ENCODE assay signal across 9 mouse cellular contexts in the genomic region with DNA sequence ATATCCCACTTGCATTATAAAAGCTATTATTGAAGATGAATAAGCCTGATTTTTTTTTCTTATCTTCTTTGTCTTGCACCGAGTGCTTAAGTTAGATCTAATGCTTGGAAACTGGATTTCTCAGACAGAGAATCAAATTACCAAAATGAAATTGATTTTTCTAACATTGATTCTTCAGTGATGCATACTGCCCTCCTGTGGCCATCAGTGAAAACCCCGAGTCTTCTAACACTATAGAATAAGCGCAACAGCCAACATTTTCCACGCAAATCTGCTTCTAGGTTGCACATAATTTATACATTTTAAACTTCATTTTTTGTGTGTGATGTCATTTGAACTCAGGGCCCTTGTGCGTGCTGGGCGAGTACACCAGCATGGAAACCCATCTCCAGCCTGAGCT. TPM values are rescaled to one million over a fixed set of nuclear protein-coding genes. Genes with fewer than 3 reads are reported as not detected.
DNase-seq lines count a peak whose midpoint lies in the region; ATAC-seq lines count a peak whose summit lies in the region.
"Had no signal": no experiment of that assay in that cellular context is flagged by ENCODE, and none has a peak within 500 bp of the region (broad histone marks: within the 10 kb centered on the region; RNA-seq: fewer than 3 reads in every experiment).

No protein-coding gene starts in this region.

- no peak for ATAC-seq in embryonic facial prominence, embryonic 11.5 days (replicated peaks; ENCODE audit: insufficient number of reproducible peaks, low FRiP score, low TSS enrichment, low read depth)
- no peak for ATAC-seq in liver, embryonic 11.5 days (replicated peaks; ENCODE audit: low FRiP score)
- no peak for ATAC-seq in embryonic facial prominence, embryonic 14.5 days (ENCODE audit: low read depth)
- no peak for ATAC-seq in megakaryocyte-erythroid progenitor cell, adult 5-6 weeks (replicated peaks; ENCODE audit: low FRiP score, low TSS enrichment, poor library complexity, severe bottlenecking)

- no peaks in the 10 kb centered on the region for H3K4me1 ChIP-seq in embryonic facial prominence, embryonic 11.5 days (ENCODE audit: control insufficient read depth, insufficient read depth, low read length)
- H3K4me1 ChIP-seq in embryonic facial prominence, embryonic 10.5 days = no peaks in the 10 kb centered on the region
- no peaks in the 10 kb centered on the region for H3K4me1 ChIP-seq in liver, embryonic 11.5 days (replicated peaks; ENCODE audit: control insufficient read depth, insufficient read depth, low read length)
- H3K4me1 ChIP-seq in embryonic facial prominence, embryonic 14.5 days (ENCODE audit: control insufficient read depth, insufficient read depth, low read length) = no peaks in the 10 kb centered on the region

- no peak overlapping the region for H3K4me2 ChIP-seq in embryonic facial prominence, embryonic 11.5 days (ENCODE audit: low read depth, low read length)
- no peak overlapping the region for H3K4me2 ChIP-seq in liver, embryonic 11.5 days
- H3K4me2 ChIP-seq in embryonic facial prominence, embryonic 14.5 days (ENCODE audit: low read depth, low read length) = no peak overlapping the region

- no peak overlapping the region for H3K4me3 ChIP-seq in embryonic facial prominence, embryonic 11.5 days (ENCODE audit: low read depth, low read length)
- H3K4me3 ChIP-seq in embryonic facial prominence, embryonic 10.5 days = no peak overlapping the region
- no peak overlapping the region for H3K4me3 ChIP-seq in liver, embryonic 11.5 days (ENCODE audit: low read depth, low read length)
- H3K4me3 ChIP-seq in embryonic facial prominence, embryonic 14.5 days (ENCODE audit: low read depth, low read length) = no peak overlapping the region

- H3K27ac ChIP-seq in embryonic facial prominence, embryonic 11.5 days (replicated peaks; ENCODE audit: low read depth, low read length) = no peak overlapping the region
- H3K27ac ChIP-seq in embryonic facial prominence, embryonic 10.5 days (replicated peaks) = no peak overlapping the region
- no peak overlapping the region for H3K27ac ChIP-seq in liver, embryonic 11.5 days (ENCODE audit: low read depth, low read length)
- H3K27ac ChIP-seq in embryonic facial prominence, embryonic 14.5 days (replicated peaks; ENCODE audit: low read depth, low read length) = no peak overlapping the region
- H3K27ac ChIP-seq: macrophage had no signal

- peak; percentile 67 for DNase-seq in embryonic facial prominence, embryonic 11.5 days (ENCODE audit: low spot score)
- no peak for DNase-seq in embryonic facial prominence, embryonic 10.5 days (ENCODE audit: low spot score)
- DNase-seq in liver (peak; percentile 10), MN1 (ENCODE audit: low spot score) (peak; percentile 24)
- DNase-seq in liver, embryonic 11.5 days (ENCODE audit: low spot score) = no peak
- peak; percentile 71 for DNase-seq in embryonic facial prominence, embryonic 14.5 days (ENCODE audit: low spot score)
- DNase-seq in lung, postnatal 36 days = peak; percentile 46

- no peaks in the 10 kb centered on the region for H3K27me3 ChIP-seq in embryonic facial prominence, embryonic 11.5 days (ENCODE audit: control insufficient read depth, insufficient read depth, low read length)
- no peaks in the 10 kb centered on the region for H3K27me3 ChIP-seq in embryonic facial prominence, embryonic 10.5 days (replicated peaks; ENCODE audit: low read depth, poor library complexity, severe bottlenecking)
- no peaks in the 10 kb centered on the region for H3K27me3 ChIP-seq in liver, embryonic 11.5 days (replicated peaks; ENCODE audit: control insufficient read depth, insufficient read depth, low read length)
- H3K27me3 ChIP-seq in embryonic facial prominence, embryonic 14.5 days (replicated peaks; ENCODE audit: control insufficient read depth, insufficient read depth, low read length) = no peaks in the 10 kb centered on the region

- H3K36me3 ChIP-seq in embryonic facial prominence, embryonic 11.5 days (replicated peaks; ENCODE audit: control insufficient read depth, insufficient read depth, low read depth, low read length) = no peaks in the 10 kb centered on the region; the same call in 1 of the 2 replicates
- H3K36me3 ChIP-seq in embryonic facial prominence, embryonic 10.5 days (replicated peaks) = peaks cover 53% of the 10 kb centered on the region
- no peaks in the 10 kb centered on the region for H3K36me3 ChIP-seq in liver, embryonic 11.5 days (ENCODE audit: control insufficient read depth, insufficient read depth, low read length)
- H3K36me3 ChIP-seq in embryonic facial prominence, embryonic 14.5 days (ENCODE audit: control insufficient read depth, insufficient read depth, low read length) = peaks cover 10% of the 10 kb centered on the region; the same call in 1 of the 2 replicates

- WGBS in embryonic facial prominence, embryonic 11.5 days = 43% methylated on average over 6 of the region's 6 CpGs
- 50% methylated on average over 6 of the region's 6 CpGs for WGBS in embryonic facial prominence, embryonic 10.5 days
- WGBS in liver, embryonic 11.5 days = 36% methylated on average over 6 of the region's 6 CpGs
- WGBS in embryonic facial prominence, embryonic 14.5 days = 38% methylated on average over 6 of the region's 6 CpGs

- H3K9ac ChIP-seq in embryonic facial prominence, embryonic 11.5 days (replicated peaks; ENCODE audit: low read length) = no peak overlapping the region
- no peak overlapping the region for H3K9ac ChIP-seq in liver, embryonic 11.5 days (ENCODE audit: low read depth, low read length)
- no peak overlapping the region for H3K9ac ChIP-seq in embryonic facial prominence, embryonic 14.5 days (ENCODE audit: low read depth, low read length)

- H3K9me3 ChIP-seq in embryonic facial prominence, embryonic 11.5 days (replicated peaks; ENCODE audit: control insufficient read depth, low read length) = no peaks in the 10 kb centered on the region
- H3K9me3 ChIP-seq in embryonic facial prominence, embryonic 10.5 days = no peaks in the 10 kb centered on the region
- no peaks in the 10 kb centered on the region for H3K9me3 ChIP-seq in liver, embryonic 11.5 days (ENCODE audit: control insufficient read depth, low read length)
- H3K9me3 ChIP-seq in embryonic facial prominence, embryonic 14.5 days (ENCODE audit: control insufficient read depth, low read length) = no peaks in the 10 kb centered on the region

RNA-seq across cellular contexts. Expression of gene Faxc, which starts 20.3 kb away (rescaled TPM):
- 15.3 and 15.7 TPM in 2 replicates for polyA plus RNA-seq in embryonic facial prominence, embryonic 11.5 days (2014; fragmentation: Nextera tagmentation; extraction: Ambion mirVana)
- 11.6 TPM in 2 replicates for polyA plus RNA-seq in embryonic facial prominence, embryonic 10.5 days (2016; fragmentation: Nextera tagmentation; extraction: Ambion mirVana)
- 1.4 and 1.8 TPM in 2 replicates for polyA plus RNA-seq in liver, embryonic 11.5 days (2014; fragmentation: Nextera tagmentation; extraction: Ambion mirVana)
- 8.1 and 8.7 TPM in 2 replicates for polyA plus RNA-seq in embryonic facial prominence, embryonic 14.5 days (2014; fragmentation: Nextera tagmentation; extraction: Ambion mirVana)
- not detected in 2 replicates for total RNA-seq in megakaryocyte-erythroid progenitor cell, adult 5-6 weeks (2014; fragmentation: Nextera tagmentation)
- not detected in 2 replicates for total RNA-seq in megakaryocyte-erythroid progenitor cell, adult 5-6 weeks (2017)
- polyA plus RNA-seq: macrophage had no signal

Comparison
In these comparisons a context has a peak if more than half of its experiments do, and no peak if none do; other contexts are left out.
1. DNase-seq: peak in embryonic facial prominence, embryonic 11.5 days (single experiment), liver (single experiment), MN1 (single experiment), embryonic facial prominence, embryonic 14.5 days (single experiment) and lung, postnatal 36 days (single experiment); none in embryonic facial prominence, embryonic 10.5 days (single experiment) and liver, embryonic 11.5 days (single experiment).